ENCODE assay signal across 23 mouse cellular contexts in genomic region chr14:101501868-101502267, GRCm38 (mm10).
DNase-seq lines count a peak whose midpoint lies in the region; ATAC-seq and TF ChIP-seq lines count a peak whose summit lies in the region.
"Had no signal": no experiment of that assay in that cellular context is flagged by ENCODE, and none has a peak within 500 bp of the region (broad histone marks: within the 10 kb centered on the region; RNA-seq: fewer than 3 reads in every experiment).

No protein-coding gene starts in this region.

- no peak overlapping the region for H3K4me2 ChIP-seq in hindbrain, embryonic 16.5 days (ENCODE audit: low read length)
- H3K4me2 ChIP-seq in hindbrain, postnatal 0 days (ENCODE audit: low read depth, low read length): no peak overlapping the region
- 0 out of 2 replicates have a peak overlapping the region, but pooled peaks have one; percentile 0 for H3K4me2 ChIP-seq in forebrain, embryonic 14.5 days (ENCODE audit: low read length)
- H3K4me2 ChIP-seq: embryonic facial prominence, embryonic 12.5 days; heart, embryonic 13.5 days; hindbrain, embryonic 15.5 days had no signal

- H3K4me3 ChIP-seq in hindbrain, embryonic 16.5 days (ENCODE audit: low read length): no peak overlapping the region
- no peak overlapping the region for H3K4me3 ChIP-seq in hindbrain, postnatal 0 days (ENCODE audit: low read length)
- no peak overlapping the region for H3K4me3 ChIP-seq in forebrain, embryonic 10.5 days
- H3K4me3 ChIP-seq in forebrain, embryonic 14.5 days (ENCODE audit: low read depth, low read length): no peak overlapping the region
- H3K4me3 ChIP-seq: embryonic facial prominence, embryonic 12.5 days; heart, embryonic 13.5 days; hindbrain, embryonic 15.5 days had no signal

- no peak for DNase-seq in hindbrain, postnatal 0 days (ENCODE audit: low spot score)
- DNase-seq in forebrain, embryonic 10.5 days (ENCODE audit: extremely low spot score, low spot score): no peak
- DNase-seq in forebrain, embryonic 14.5 days (ENCODE audit: low spot score): peak; percentile 33
- no peak for DNase-seq in embryo, embryonic 11 days
- no peak for DNase-seq in left cerebral cortex, postnatal 10 days (ENCODE audit: extremely low spot score in 1 of 2, low spot score in 2 of 2)
- no peak for DNase-seq in adrenal gland, postnatal 4 days (ENCODE audit: low spot score in 2 of 2)
- DNase-seq: adrenal gland, adult 2 months; adrenal gland, postnatal 25 days; B cell, adult 2 months; cerebellum, adult 11 months; cerebellum, adult 8-10 months; cerebellum, postnatal 14 days; gastrocnemius, postnatal 36 days; heart, adult 11 months; heart, postnatal 36 days; kidney, adult 2 months had no signal

- no peak for TF ChIP-seq CTCF in hindbrain, postnatal 0 days (IDR thresholded peaks at IDR 0.05; ENCODE audit: low read depth)

- no peaks in the 10 kb centered on the region for H3K27me3 ChIP-seq in hindbrain, embryonic 16.5 days (replicated peaks; ENCODE audit: control insufficient read depth, insufficient read depth, low read length)
- no peaks in the 10 kb centered on the region for H3K27me3 ChIP-seq in hindbrain, postnatal 0 days (ENCODE audit: insufficient read depth, low read length)
- no peaks in the 10 kb centered on the region for H3K27me3 ChIP-seq in forebrain, embryonic 10.5 days (ENCODE audit: poor library complexity, severe bottlenecking)
- no peaks in the 10 kb centered on the region for H3K27me3 ChIP-seq in forebrain, embryonic 14.5 days (replicated peaks; ENCODE audit: control insufficient read depth, insufficient read depth, low read length)
- H3K27me3 ChIP-seq: embryonic facial prominence, embryonic 12.5 days; heart, embryonic 13.5 days; hindbrain, embryonic 15.5 days; Patski had no signal

- no peak overlapping the region for H3K27ac ChIP-seq in hindbrain, embryonic 16.5 days (ENCODE audit: low read depth, low read length)
- H3K27ac ChIP-seq in hindbrain, postnatal 0 days: no peak overlapping the region
- H3K27ac ChIP-seq in forebrain, embryonic 10.5 days: 0 out of 2 replicates have a peak overlapping the region, but pooled peaks have one; percentile 40
- H3K27ac ChIP-seq in forebrain, embryonic 14.5 days (ENCODE audit: low read depth, low read length): no peak overlapping the region
- H3K27ac ChIP-seq: embryonic facial prominence, embryonic 12.5 days; heart, embryonic 13.5 days; hindbrain, embryonic 15.5 days had no signal

- no peaks in the 10 kb centered on the region for H3K9me3 ChIP-seq in hindbrain, embryonic 16.5 days (ENCODE audit: control insufficient read depth, low read length)
- no peaks in the 10 kb centered on the region for H3K9me3 ChIP-seq in hindbrain, postnatal 0 days (ENCODE audit: low read length)
- no peaks in the 10 kb centered on the region for H3K9me3 ChIP-seq in forebrain, embryonic 10.5 days
- no peaks in the 10 kb centered on the region for H3K9me3 ChIP-seq in forebrain, embryonic 14.5 days (replicated peaks; ENCODE audit: control insufficient read depth, low read length)
- H3K9me3 ChIP-seq: embryonic facial prominence, embryonic 12.5 days; heart, embryonic 13.5 days; hindbrain, embryonic 15.5 days had no signal

- 0 out of 2 replicates have a peak, but pooled peaks have one; percentile 4 for ATAC-seq in hindbrain, embryonic 16.5 days
- ATAC-seq in hindbrain, postnatal 0 days: no peak
- ATAC-seq in forebrain, embryonic 14.5 days: peak; percentile 54
- ATAC-seq: CD4-positive, CD25-positive, alpha-beta regulatory T cell, adult 4 months; intestine, embryonic 16.5 days; Patski had no signal

- no peaks in the 10 kb centered on the region for H3K36me3 ChIP-seq in hindbrain, embryonic 16.5 days (ENCODE audit: control insufficient read depth, insufficient read depth, low read length)
- H3K36me3 ChIP-seq in hindbrain, postnatal 0 days (ENCODE audit: insufficient read depth, low read length): no peaks in the 10 kb centered on the region
- H3K36me3 ChIP-seq in forebrain, embryonic 10.5 days (replicated peaks): no peaks in the 10 kb centered on the region
- H3K36me3 ChIP-seq in forebrain, embryonic 14.5 days (ENCODE audit: control insufficient read depth, insufficient read depth, low read length): no peaks in the 10 kb centered on the region
- H3K36me3 ChIP-seq: embryonic facial prominence, embryonic 12.5 days; hindbrain, embryonic 15.5 days had no signal

- WGBS in hindbrain, embryonic 16.5 days: 77% methylated on average over 6 of the region's 6 CpGs
- WGBS in hindbrain, postnatal 0 days: 72% methylated on average over 6 of the region's 6 CpGs
- 68% methylated on average over 6 of the region's 6 CpGs for WGBS in forebrain, embryonic 10.5 days
- WGBS in forebrain, embryonic 14.5 days: 14% methylated on average over 6 of the region's 6 CpGs

- H3K9ac ChIP-seq in hindbrain, embryonic 16.5 days (ENCODE audit: low read depth, low read length): no peak overlapping the region
- no peak overlapping the region for H3K9ac ChIP-seq in hindbrain, postnatal 0 days (replicated peaks; ENCODE audit: low read length)
- no peak overlapping the region for H3K9ac ChIP-seq in forebrain, embryonic 14.5 days (ENCODE audit: low read length)
- H3K9ac ChIP-seq: embryonic facial prominence, embryonic 12.5 days; heart, embryonic 13.5 days; hindbrain, embryonic 15.5 days had no signal

- intact Hi-C loops in left cerebral cortex, postnatal 10 days (cut with DNase I): no loop called here

- no peaks in the 10 kb centered on the region for H3K4me1 ChIP-seq in hindbrain, embryonic 16.5 days (ENCODE audit: control insufficient read depth, insufficient read depth, low read depth, low read length)
- no peaks in the 10 kb centered on the region; the same call in 1 of the 2 replicates for H3K4me1 ChIP-seq in hindbrain, postnatal 0 days (ENCODE audit: insufficient read depth, low read length)
- H3K4me1 ChIP-seq in forebrain, embryonic 10.5 days: peaks cover 15% of the 10 kb centered on the region
- H3K4me1 ChIP-seq in forebrain, embryonic 14.5 days (ENCODE audit: control insufficient read depth, insufficient read depth, low read length): peaks cover 6% of the 10 kb centered on the region; the same call in 1 of the 2 replicates
- H3K4me1 ChIP-seq: embryonic facial prominence, embryonic 12.5 days; hindbrain, embryonic 15.5 days had no signal
